Mouse (Mus musculus) lung, postnatal 0 days (tissue): ENCODE results near the gene Cyp2b10. TPM values are rescaled to one million over a fixed set of nuclear protein-coding genes. Genes with fewer than 3 reads are reported as not detected.

Experiments used
- ATAC-seq: fragments of 200-750 bp; cut with Nextera tagmentation; 2 replicates; pipeline ENCODE4 v1.8.0; 2017; ENCODE audit warnings: moderate library complexity
- DNase-seq: peaks from one replicate; pipeline ENCODE4 v3.0.0-alpha.2; 2016; ENCODE audit warnings: low spot score
- H3K27ac ChIP-seq: fragments of 300-500 bp; sonication (generic); 2 replicates; pipeline ENCODE4 v1.5.1; 2014; ENCODE audit warnings: antibody characterized with exemption, mild to moderate bottlenecking, low read length, mixed read lengths
- H3K27me3 ChIP-seq: fragments of 300-500 bp; sonication (generic); replicated peaks from 2 replicates; pipeline ENCODE4 v1.6.1; 2014; ENCODE audit warnings: low read length, mixed read lengths; ENCODE audit not compliant: insufficient read depth
- H3K36me3 ChIP-seq: fragments of 300-500 bp; sonication (generic); 2 replicates; pipeline ENCODE4 v1.6.1; 2014; ENCODE audit warnings: low read length, mixed read lengths; ENCODE audit not compliant: insufficient read depth
- H3K4me1 ChIP-seq: fragments of 300-500 bp; sonication (generic); 2 replicates; pipeline ENCODE4 v1.6.1; 2014; ENCODE audit warnings: antibody characterized with exemption, low read depth, low read length, mixed read lengths; ENCODE audit not compliant: insufficient read depth
- H3K4me2 ChIP-seq: fragments of 300-500 bp; sonication (generic); replicated peaks from 2 replicates; pipeline ENCODE4 v1.6.1; 2014; ENCODE audit warnings: low read depth, mild to moderate bottlenecking, low read length, moderate library complexity, mixed read lengths
- H3K4me3 ChIP-seq: fragments of 300-500 bp; sonication (generic); 2 replicates; pipeline ENCODE4 v1.5.1; 2014; ENCODE audit warnings: low read depth, low read length
- H3K9ac ChIP-seq: fragments of 300-500 bp; sonication (generic); replicated peaks from 2 replicates; pipeline ENCODE4 v1.6.1; 2014; ENCODE audit warnings: low read depth, mild to moderate bottlenecking
- H3K9me3 ChIP-seq: fragments of 300-500 bp; sonication (generic); 2 replicates; pipeline ENCODE4 v1.6.1; 2016; ENCODE audit warnings: low read length, mixed read lengths
- CTCF ChIP-seq: IDR thresholded peaks from 2 replicates; pipeline ENCODE4 v1.5.1; 2016; ENCODE audit warnings: antibody characterized with exemption, mild to moderate bottlenecking
- EP300 ChIP-seq: IDR thresholded peaks from 2 replicates; pipeline ENCODE4 v1.6.1; 2016; ENCODE audit warnings: antibody characterized with exemption, mild to moderate bottlenecking, control low read depth
- WGBS: fragments of 180-500 bp; shearing (Covaris S2); extraction: QIAGEN DNeasy Blood & Tissue Kit; methylation state at CpG from one replicate; pipeline ENCODE4 v1.1.7; 2014; 5-methylcytosine and 5-hydroxymethylcytosine counted together
- polyA plus RNA-seq: library from polyadenylated mRNA; unstranded; fragments of >200 nt; fragmentation: Nextera tagmentation; extraction: Ambion mirVana; gene quantifications from 2 replicates; pipeline ENCODE4 v1.2.1, GENCODE M21; 2015

Cyp2b10 gene
- 8.3 and 11.8 TPM in 2 replicates for polyA plus RNA-seq

DNA sequence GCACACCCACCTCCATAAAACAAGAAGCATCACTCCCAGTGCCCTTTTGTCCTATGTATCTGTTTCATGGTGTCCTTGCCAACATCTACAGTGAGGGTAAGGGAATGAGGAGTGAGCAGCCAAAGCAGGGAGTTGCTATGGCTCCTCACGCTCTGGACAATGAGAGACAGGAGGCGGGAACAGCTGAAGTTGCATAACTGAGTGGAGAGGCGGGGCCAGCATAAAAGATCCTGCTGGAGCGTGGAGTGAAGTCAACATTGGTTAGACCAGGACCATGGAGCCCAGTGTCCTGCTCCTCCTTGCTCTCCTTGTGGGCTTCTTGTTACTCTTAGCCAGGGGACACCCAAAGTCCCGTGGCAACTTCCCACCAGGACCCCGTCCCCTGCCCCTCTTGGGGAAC, at the start of gene Cyp2b10:
Cyp2b10 (plus strand) TSS at position 210 of the 400 bp plus-strand sequence.
- Histone ChIP-seq H3K9me3 (no peaks in the 10 kb centered on the region), H3K4me1 (peaks cover under 1% of the 10 kb centered on the region; the same call in 1 of the 2 replicates), H3K27me3 (no peaks in the 10 kb centered on the region), H3K4me3 (no peak within 1 kb of the TSS), H3K36me3 (no peaks in the 10 kb centered on the region), H3K4me2 (no peak within 1 kb of the TSS), H3K9ac (no peak within 1 kb of the TSS), H3K27ac (no peak within 1 kb of the TSS)
- ATAC-seq (no peak), DNase-seq (no peak)
- TF ChIP-seq CTCF (no peak), EP300 (no peak)
- WGBS = 73% methylated on average over 6 of the region's 6 CpGs

DNA sequence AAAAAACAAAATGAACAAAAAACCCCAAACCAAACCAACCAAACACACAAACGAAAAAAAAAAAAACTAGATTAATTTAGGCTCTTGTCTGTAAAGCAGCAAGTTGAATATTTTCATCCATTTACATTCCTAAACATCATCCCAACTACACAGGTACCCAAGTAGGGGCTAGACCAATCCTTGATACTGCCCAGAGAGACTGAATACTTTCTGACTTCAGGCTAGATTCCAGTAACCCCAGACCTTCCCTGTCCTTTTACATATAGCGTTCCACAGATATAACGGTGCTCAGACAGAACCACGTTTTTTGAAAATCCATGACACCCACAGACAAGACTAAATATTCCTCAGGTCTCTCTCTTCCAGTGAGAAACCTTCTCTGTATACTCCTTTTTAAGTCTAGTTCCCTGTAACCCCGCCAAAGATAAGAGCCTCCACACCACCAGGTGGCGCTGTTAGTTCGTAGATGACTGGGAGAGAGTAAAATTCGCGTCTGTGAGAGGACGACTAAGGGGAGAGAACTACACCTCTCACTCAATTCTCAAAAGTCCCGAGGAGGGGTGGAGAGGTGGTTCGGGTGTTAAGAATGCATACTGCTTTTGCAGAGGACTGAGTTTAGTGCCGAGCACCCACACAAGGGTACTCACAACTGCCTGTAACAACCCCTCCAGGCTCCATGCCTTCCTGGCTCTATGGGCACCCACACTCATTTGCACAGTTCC, 49.5 kb upstream of the Cyp2b10 start:
- no peak overlapping the region for H3K27ac ChIP-seq
- peak; percentile 39; the same call in 1 of the 2 replicates for ATAC-seq
- no peak overlapping the region for H3K9ac ChIP-seq
- no peaks in the 10 kb centered on the region for H3K27me3 ChIP-seq
- no peaks in the 10 kb centered on the region for H3K9me3 ChIP-seq
- TF ChIP-seq CTCF (peak; percentile 81), EP300 (no peak)
- peak; percentile 90 for DNase-seq
- WGBS = 11% methylated on average over 13 of the region's 13 CpGs
- no peaks in the 10 kb centered on the region for H3K4me1 ChIP-seq
- peak overlapping the region; percentile 55 for H3K4me2 ChIP-seq
- peak overlapping the region; percentile 33 for H3K4me3 ChIP-seq
- no peaks in the 10 kb centered on the region for H3K36me3 ChIP-seq

DNA sequence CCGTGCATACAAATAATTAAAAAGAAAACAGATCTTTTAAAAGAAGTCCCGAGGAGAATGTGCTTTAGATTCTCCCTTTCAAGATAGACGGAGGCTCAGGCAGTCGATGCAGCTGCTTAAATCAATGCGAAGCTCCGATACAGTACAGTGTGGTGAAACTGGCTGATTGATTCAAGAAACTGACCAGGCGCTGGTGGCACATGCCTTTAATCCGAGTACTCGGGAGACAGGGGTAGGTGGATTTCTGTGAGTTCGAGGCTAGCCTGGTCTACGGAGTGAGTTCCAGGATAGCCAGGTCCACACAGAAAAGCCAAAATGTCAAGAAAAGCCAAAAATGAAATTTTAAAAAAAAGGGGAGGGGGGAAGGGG, 49.0 kb upstream of the Cyp2b10 start:
- no peak for DNase-seq
- no peak overlapping the region for H3K27ac ChIP-seq
- peak overlapping the region; percentile 33 for H3K4me3 ChIP-seq
- H3K4me2 ChIP-seq = peak overlapping the region; percentile 55
- H3K4me1 ChIP-seq = no peaks in the 10 kb centered on the region
- H3K27me3 ChIP-seq = no peaks in the 10 kb centered on the region
- ATAC-seq = no peak
- 29% methylated on average over 11 of the region's 11 CpGs for WGBS
- H3K9ac ChIP-seq = no peak overlapping the region
- H3K36me3 ChIP-seq = no peaks in the 10 kb centered on the region
- no peak for TF ChIP-seq CTCF
- TF ChIP-seq EP300 = no peak
- no peaks in the 10 kb centered on the region for H3K9me3 ChIP-seq

DNA sequence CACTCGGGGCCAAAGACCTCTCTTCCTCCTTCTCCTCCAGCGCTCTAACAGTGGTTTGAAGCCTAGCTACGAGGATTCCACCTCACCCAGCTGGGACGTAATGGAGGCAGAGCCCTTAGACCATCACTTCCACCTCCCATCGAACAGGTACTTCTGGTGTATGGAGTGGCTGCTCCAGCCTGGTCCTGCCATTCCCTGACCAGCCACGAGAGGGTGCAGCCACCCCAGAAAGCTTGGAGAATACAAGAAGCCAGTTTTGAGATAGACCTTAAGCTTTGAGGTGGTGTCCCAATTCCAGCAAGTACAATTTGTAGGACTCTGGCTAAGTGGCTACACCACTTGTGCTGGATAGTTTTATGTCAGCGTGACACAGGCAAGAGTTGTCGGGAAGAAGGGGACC, 42.3 kb upstream of the Cyp2b10 start:
- Histone ChIP-seq H3K36me3 (no peaks in the 10 kb centered on the region), H3K4me2 (no peak overlapping the region), H3K9me3 (no peaks in the 10 kb centered on the region), H3K27ac (no peak overlapping the region), H3K27me3 (no peaks in the 10 kb centered on the region), H3K4me3 (no peak overlapping the region), H3K9ac (no peak overlapping the region), H3K4me1 (no peaks in the 10 kb centered on the region)
- ATAC-seq (peak; percentile 47), DNase-seq (peak; percentile 65)
- 31% methylated on average over 8 of the region's 8 CpGs for WGBS
- TF ChIP-seq CTCF (peak; percentile 89), EP300 (no peak)

DNA sequence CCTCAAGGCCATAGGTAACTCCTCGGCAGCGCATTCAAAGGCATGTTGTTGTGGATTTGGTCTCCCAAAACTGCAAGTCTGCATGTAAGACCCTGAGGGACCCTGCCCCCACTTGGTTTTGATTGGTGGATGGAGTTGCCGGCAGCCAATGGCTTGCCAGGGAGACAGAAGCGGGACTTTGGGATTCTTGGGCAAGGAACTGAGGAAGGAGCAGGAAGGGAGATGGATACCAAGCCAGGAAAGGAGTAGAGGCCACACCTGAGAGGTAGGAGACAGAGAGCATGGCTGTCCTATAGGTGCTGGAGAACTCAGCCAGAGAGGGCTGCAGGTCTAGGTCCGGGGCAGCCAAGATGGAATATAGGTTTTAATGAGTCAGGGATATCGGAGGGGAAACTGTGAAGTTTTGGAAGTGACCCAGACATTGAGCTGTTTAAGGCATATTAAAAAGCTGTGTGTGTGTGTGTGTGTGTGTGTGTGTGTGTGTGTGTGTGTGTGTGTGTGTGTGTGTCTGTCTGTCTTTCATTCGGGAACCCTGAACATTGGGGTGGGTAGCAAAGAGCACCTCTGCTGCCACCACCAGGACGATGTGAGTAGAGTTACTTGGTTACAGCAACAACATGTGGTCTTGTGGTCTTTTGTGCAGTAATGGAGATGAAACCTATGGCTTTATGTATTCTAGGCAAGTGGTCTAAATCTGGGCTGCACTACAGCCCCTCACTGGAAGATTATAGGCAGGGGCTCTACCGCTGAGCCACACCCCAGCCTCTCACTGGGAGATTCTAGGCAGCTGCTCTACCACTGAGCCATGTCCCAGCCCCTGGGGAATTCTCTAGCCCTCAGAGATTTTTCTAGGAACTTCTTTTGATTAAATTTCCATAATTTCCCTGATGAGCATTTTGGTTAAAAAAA, 37.2 kb upstream of the Cyp2b10 start:
- DNase-seq = no peak
- Histone ChIP-seq H3K27ac (no peak overlapping the region), H3K4me3 (no peak overlapping the region), H3K9ac (no peak overlapping the region), H3K27me3 (no peaks in the 10 kb centered on the region), H3K4me1 (no peaks in the 10 kb centered on the region), H3K9me3 (no peaks in the 10 kb centered on the region), H3K4me2 (no peak overlapping the region), H3K36me3 (no peaks in the 10 kb centered on the region)
- 22% methylated on average over 9 of the region's 9 CpGs for WGBS
- ATAC-seq = no peak
- TF ChIP-seq EP300 = no peak
- peak; percentile 56 for TF ChIP-seq CTCF

DNA sequence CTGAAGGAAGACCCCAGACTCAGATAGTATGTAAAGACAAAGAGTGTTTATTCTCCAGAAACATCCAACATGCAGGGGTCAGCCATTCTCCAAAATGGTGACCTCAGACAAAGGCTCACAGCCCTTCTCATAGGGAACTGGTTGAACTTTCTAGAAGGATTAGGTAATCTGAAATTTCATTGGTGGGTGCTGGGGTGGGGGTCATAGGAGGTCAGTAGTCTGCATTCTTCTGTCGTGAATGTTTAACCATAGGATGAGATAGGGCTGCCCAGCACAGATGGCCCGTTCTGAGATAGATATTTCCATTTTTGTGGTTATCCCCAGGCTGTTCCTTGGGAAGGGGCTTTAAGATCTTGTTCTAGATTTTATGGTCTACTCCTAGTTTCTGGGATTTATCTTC, 35.1 kb upstream of the Cyp2b10 start:
- TF ChIP-seq EP300 = no peak
- TF ChIP-seq CTCF = no peak
- no peak for DNase-seq
- Histone ChIP-seq H3K9me3 (no peaks in the 10 kb centered on the region), H3K4me3 (no peak overlapping the region), H3K4me2 (no peak overlapping the region), H3K9ac (no peak overlapping the region), H3K27ac (no peak overlapping the region), H3K4me1 (no peaks in the 10 kb centered on the region), H3K36me3 (no peaks in the 10 kb centered on the region), H3K27me3 (no peaks in the 10 kb centered on the region)
- ATAC-seq = no peak
- WGBS = 45% methylated on average over 2 of the region's 2 CpGs
